Mouse (Mus musculus) embryonic facial prominence, embryonic 15.5 days (tissue): ENCODE results near the gene Atp11c. TPM values are rescaled to one million over a fixed set of nuclear protein-coding genes. Genes with fewer than 3 reads are reported as not detected.

Source experiments
- ATAC-seq: fragments of 200-750 bp; cut with Nextera tagmentation; 2 replicates; pipeline ENCODE4 v1.8.0; 2017; ENCODE audit warnings: low read depth, moderate TSS enrichment; ENCODE audit not compliant: insufficient number of reproducible peaks, low FRiP score, low TSS enrichment
- H3K27ac ChIP-seq: fragments of 300-500 bp; sonication (generic); replicated peaks from 2 replicates; pipeline ENCODE4 v1.5.1; 2015; ENCODE audit warnings: mild to moderate bottlenecking, inconsistent platforms
- H3K27me3 ChIP-seq: fragments of 300-500 bp; sonication (generic); 2 replicates; pipeline ENCODE4 v1.6.1; 2015; ENCODE audit warnings: inconsistent platforms
- H3K36me3 ChIP-seq: fragments of 300-500 bp; sonication (generic); 2 replicates; pipeline ENCODE4 v1.6.1; 2015; ENCODE audit warnings: mild to moderate bottlenecking, inconsistent platforms
- H3K4me1 ChIP-seq: fragments of 300-500 bp; sonication (generic); 2 replicates; pipeline ENCODE4 v1.6.1; 2015; ENCODE audit warnings: inconsistent platforms
- H3K4me2 ChIP-seq: fragments of 300-500 bp; sonication (generic); replicated peaks from 2 replicates; pipeline ENCODE4 v1.6.1; 2015; ENCODE audit warnings: mild to moderate bottlenecking, inconsistent platforms
- H3K4me3 ChIP-seq: fragments of 300-500 bp; sonication (generic); replicated peaks from 2 replicates; pipeline ENCODE4 v1.5.1; 2015; ENCODE audit warnings: mild to moderate bottlenecking, inconsistent platforms
- H3K9ac ChIP-seq: fragments of 300-500 bp; sonication (generic); 2 replicates; pipeline ENCODE4 v1.6.1; 2015; ENCODE audit warnings: inconsistent platforms
- H3K9me3 ChIP-seq: fragments of 300-500 bp; sonication (generic); replicated peaks from 2 replicates; pipeline ENCODE4 v1.6.1; 2016; ENCODE audit warnings: inconsistent platforms
- WGBS: fragments of 180-500 bp; shearing (Covaris S2); methylation state at CpG from one replicate; pipeline ENCODE4 v1.1.7; 2015; 5-methylcytosine and 5-hydroxymethylcytosine counted together
- polyA plus RNA-seq: library from polyadenylated mRNA; unstranded; fragments of >200 nt; fragmentation: Nextera tagmentation; extraction: Ambion mirVana; gene quantifications from 2 replicates; pipeline ENCODE4 v1.2.1, GENCODE M21; 2015

Gene Atp11c
- polyA plus RNA-seq, 1 experiment from 2014 or later = 6.3 TPM

DNA sequence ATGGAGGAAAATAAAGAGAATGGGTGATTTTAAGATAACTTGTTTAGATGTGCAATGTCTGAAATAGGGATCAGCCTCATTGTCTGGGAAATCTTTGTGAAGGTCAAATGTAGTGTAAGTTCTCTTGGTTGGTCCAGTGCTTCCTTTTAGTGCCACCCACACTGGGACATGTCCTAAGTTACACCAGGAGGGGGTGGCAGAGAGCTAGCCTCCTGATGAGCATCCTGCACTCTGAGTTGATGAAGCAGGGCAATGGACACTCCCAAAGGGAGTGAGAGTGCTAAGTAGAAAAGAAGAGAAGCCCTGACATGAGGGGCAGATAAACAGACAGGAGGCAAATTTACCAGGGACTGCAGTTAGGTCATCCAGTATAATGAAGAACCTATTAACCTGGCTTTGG, 88.5 kb downstream of the Atp11c start:
- Histone ChIP-seq H3K9ac (no peak overlapping the region), H3K4me2 (no peak overlapping the region), H3K36me3 (no peaks in the 10 kb centered on the region)

GRCm38 (mm10) chrX:60497750-60498149, 94.7 kb downstream of the Atp11c start:
- H3K9ac ChIP-seq = no peak overlapping the region
- ATAC-seq = no peak
- H3K4me3 ChIP-seq = no peak overlapping the region
- H3K4me2 ChIP-seq = no peak overlapping the region
- H3K9me3 ChIP-seq = no peaks in the 10 kb centered on the region
- 61% methylated on average over 1 of the region's 1 CpGs for WGBS
- no peaks in the 10 kb centered on the region for H3K36me3 ChIP-seq
- no peak overlapping the region for H3K27ac ChIP-seq
- H3K4me1 ChIP-seq = no peaks in the 10 kb centered on the region
- H3K27me3 ChIP-seq = no peaks in the 10 kb centered on the region

More for the DNA sequence above, 88.5 kb downstream of the Atp11c start:
- H3K4me1 ChIP-seq = no peaks in the 10 kb centered on the region
- H3K27me3 ChIP-seq = no peaks in the 10 kb centered on the region
- no peak overlapping the region for H3K27ac ChIP-seq
- no peak overlapping the region for H3K4me3 ChIP-seq
- H3K9me3 ChIP-seq = no peaks in the 10 kb centered on the region
- no peak for ATAC-seq

GRCm38 (mm10) chrX:60495308-60495707, 97.2 kb downstream of the Atp11c start:
- Histone ChIP-seq H3K4me3 (no peak overlapping the region), H3K9ac (no peak overlapping the region), H3K4me2 (no peak overlapping the region), H3K27me3 (no peaks in the 10 kb centered on the region), H3K27ac (no peak overlapping the region), H3K36me3 (no peaks in the 10 kb centered on the region), H3K9me3 (no peaks in the 10 kb centered on the region), H3K4me1 (no peaks in the 10 kb centered on the region)
- no peak for ATAC-seq

GRCm38 (mm10) chrX:60463786-60464185, 128.7 kb downstream of the Atp11c start:
- H3K9ac ChIP-seq = no peak overlapping the region
- no peak for ATAC-seq
- H3K36me3 ChIP-seq = no peaks in the 10 kb centered on the region
- no peaks in the 10 kb centered on the region for H3K27me3 ChIP-seq
- H3K4me3 ChIP-seq = no peak overlapping the region
- H3K27ac ChIP-seq = no peak overlapping the region
- H3K9me3 ChIP-seq = no peaks in the 10 kb centered on the region
- no peak overlapping the region for H3K4me2 ChIP-seq
- WGBS = 13% methylated on average over 2 of the region's 2 CpGs
- H3K4me1 ChIP-seq = no peaks in the 10 kb centered on the region

DNA sequence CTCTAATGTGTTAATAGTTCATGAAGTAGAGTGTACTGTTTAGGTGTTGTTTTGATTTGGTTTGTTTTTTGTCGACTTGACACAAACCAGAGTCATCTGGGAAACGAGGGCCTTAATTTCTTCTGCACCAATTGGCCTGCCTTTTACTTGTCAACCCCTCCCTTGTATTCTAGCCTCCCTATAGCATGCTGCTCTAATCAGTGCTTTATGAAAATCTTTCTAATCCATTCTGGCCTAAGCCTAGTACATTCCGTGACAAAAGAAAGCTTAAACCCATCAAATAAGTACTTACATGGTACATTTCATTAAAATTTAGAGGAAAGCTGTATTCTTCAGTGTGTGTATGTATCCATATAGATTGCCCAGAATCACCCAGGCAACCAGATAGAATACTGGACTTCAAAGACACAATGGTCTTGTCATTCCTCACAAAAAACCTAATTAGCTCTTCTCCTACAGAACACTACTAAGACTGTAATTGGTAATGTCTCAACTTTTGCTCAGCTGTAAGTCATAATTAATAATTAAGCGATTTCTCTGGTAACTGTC, 177.9 kb downstream of the Atp11c start:
- no peak for ATAC-seq
- WGBS = 59% methylated on average over 4 of the region's 4 CpGs
- no peak overlapping the region for H3K4me3 ChIP-seq
- no peak overlapping the region for H3K27ac ChIP-seq
- no peaks in the 10 kb centered on the region for H3K27me3 ChIP-seq
- no peak overlapping the region for H3K4me2 ChIP-seq
- H3K9ac ChIP-seq = no peak overlapping the region
- no peaks in the 10 kb centered on the region for H3K36me3 ChIP-seq
- H3K4me1 ChIP-seq = no peaks in the 10 kb centered on the region
- no peaks in the 10 kb centered on the region for H3K9me3 ChIP-seq

DNA sequence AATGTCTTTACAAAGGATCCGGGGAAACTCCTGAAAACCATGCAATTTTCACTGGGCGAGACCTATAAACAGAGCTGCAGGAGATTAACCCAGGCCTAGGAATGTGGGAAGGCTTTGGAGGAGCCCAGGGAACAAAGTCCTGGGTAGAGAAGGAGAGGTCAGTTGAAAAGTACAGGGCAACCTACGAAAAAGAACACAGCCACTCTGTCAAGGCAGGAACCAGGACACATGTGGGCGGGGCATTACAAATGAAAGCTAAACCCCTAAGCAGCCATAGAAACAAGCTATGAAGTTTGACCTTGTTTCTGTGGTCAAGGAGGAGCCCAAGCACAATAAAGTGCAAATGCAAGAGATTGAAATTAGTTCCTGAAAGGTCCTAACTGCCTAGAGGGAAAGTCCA, 186.8 kb downstream of the Atp11c start:
- H3K4me3 ChIP-seq = no peak overlapping the region
- no peaks in the 10 kb centered on the region for H3K9me3 ChIP-seq
- no peaks in the 10 kb centered on the region for H3K4me1 ChIP-seq
- H3K4me2 ChIP-seq = no peak overlapping the region
- H3K27me3 ChIP-seq = no peaks in the 10 kb centered on the region
- 68% methylated on average over 4 of the region's 4 CpGs for WGBS
- no peaks in the 10 kb centered on the region for H3K36me3 ChIP-seq
- no peak for ATAC-seq
- no peak overlapping the region for H3K9ac ChIP-seq
- no peak overlapping the region for H3K27ac ChIP-seq

GRCm38 (mm10) chrX:60404668-60405044, 187.8 kb downstream of the Atp11c start:
- Histone ChIP-seq H3K36me3 (no peaks in the 10 kb centered on the region), H3K4me2 (peak overlapping the region; percentile 27), H3K27ac (peak overlapping the region; percentile 93), H3K4me3 (peak overlapping the region; percentile 61), H3K9me3 (no peaks in the 10 kb centered on the region), H3K9ac (peak overlapping the region; percentile 53), H3K27me3 (no peaks in the 10 kb centered on the region), H3K4me1 (no peaks in the 10 kb centered on the region)
- ATAC-seq = peak; percentile 93
- WGBS = 10% methylated on average over 16 of the region's 17 CpGs

DNA sequence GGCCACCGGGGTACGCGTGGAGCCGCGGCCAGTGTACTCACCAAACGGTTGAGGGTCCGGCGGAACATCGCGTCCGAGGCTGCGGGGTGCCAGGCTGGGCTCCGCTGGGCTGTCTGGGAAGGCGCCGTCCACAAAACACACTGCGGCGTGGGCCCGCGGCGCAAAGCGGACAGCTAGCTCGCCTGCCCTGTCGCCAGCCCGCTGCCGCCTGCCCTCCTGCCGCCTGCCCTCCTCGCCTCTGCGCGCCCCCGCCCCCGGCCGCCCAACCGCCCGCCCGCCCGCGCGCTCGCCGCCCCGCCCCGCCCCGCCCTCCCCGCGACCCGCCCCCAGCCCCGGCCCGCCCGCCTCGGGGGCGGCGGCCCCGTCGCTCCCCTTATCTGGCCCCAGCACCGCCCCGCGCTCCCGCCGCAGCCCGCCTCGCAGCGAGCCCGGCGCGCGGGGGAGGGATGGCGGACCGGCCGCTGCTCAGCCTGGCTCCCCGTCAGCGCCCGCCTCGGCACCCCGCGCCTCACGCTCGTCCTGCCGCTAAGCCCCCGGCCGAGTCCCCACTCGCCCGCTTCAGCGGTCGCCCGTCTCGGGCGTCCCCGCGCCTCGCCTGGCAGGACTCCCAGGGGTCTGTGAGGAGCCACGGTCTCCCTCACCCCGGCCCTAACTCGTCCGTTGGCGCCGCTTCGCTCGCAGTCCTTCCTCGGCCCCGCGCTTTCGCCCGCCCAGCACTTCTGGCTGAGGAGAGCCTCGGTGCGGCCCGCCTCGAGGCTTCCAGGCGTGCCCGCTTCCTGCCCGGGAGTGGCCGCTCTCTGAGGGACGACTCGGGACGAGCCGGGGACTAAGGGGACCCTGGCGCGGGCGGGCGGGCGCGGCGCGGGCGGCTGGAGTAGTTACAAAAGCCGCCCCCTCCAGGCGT, 188.5 kb downstream of the Atp11c start:
- peak overlapping the region; percentile 61 for H3K4me3 ChIP-seq

DNA sequence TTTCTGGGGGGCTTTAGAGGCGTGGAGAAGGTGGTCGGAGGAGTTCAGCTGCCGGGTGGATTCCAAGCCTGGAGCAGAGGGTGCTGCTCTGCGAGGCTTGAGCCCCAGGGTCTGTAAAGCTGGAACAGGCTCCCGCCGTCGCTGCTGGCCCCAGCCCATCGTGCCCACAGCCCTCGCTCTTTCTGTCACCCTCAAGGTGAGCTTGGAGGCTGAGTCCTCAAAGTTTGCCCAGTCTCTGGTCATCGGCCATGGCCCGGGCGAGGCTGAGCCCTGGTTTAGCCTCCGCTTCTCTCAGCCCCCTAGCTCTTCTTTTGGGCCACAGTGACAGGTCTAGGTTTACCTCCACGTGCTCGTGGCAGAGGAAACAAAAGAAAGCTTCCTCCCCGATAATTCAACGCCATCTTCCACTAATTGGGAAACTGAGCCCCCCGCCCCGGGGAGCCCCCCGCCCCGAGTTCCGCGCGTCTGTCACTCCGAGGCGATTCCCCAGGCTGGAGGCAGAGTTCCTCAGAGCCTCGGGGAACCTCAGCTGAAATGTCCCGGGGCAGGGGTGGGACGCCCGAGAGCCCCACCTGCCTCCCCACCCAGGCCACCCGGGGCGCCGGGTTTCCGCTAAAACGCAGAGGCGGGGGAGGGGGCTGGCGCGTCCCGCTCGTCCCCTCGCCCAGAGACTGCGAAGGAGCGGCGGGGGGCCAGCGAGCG, 189.3 kb downstream of the Atp11c start:
- Histone ChIP-seq H3K36me3 (no peaks in the 10 kb centered on the region), H3K4me2 (peak overlapping the region; percentile 63), H3K9me3 (no peaks in the 10 kb centered on the region), H3K4me1 (no peaks in the 10 kb centered on the region), H3K27ac (0 out of 2 replicates have a peak overlapping the region, but pooled peaks have one; percentile 34), H3K9ac (peak overlapping the region; percentile 44), H3K27me3 (no peaks in the 10 kb centered on the region), H3K4me3 (peak overlapping the region; percentile 61)
- peak; percentile 30; the same call in 1 of the 2 replicates for ATAC-seq
- 20% methylated on average over 42 of the region's 46 CpGs for WGBS

More for the DNA sequence above, 188.5 kb downstream of the Atp11c start:
- no peaks in the 10 kb centered on the region for H3K4me1 ChIP-seq
- H3K27me3 ChIP-seq = no peaks in the 10 kb centered on the region
- no peaks in the 10 kb centered on the region for H3K9me3 ChIP-seq
- peak overlapping the region; percentile 63 for H3K4me2 ChIP-seq
- H3K27ac ChIP-seq = peak overlapping the region; percentile 93
- WGBS = 20% methylated on average over 99 of the region's 126 CpGs
- H3K9ac ChIP-seq = peak overlapping the region; percentile 53
- H3K36me3 ChIP-seq = no peaks in the 10 kb centered on the region
- peak; percentile 89 for ATAC-seq

- ATAC-seq = no peak
- H3K4me1 ChIP-seq = no peaks in the 10 kb centered on the region
- no peak overlapping the region for H3K4me2 ChIP-seq
- no peaks in the 10 kb centered on the region for H3K9me3 ChIP-seq
- WGBS = 73% methylated on average over 4 of the region's 4 CpGs
- H3K27ac ChIP-seq = no peak overlapping the region
- no peak overlapping the region for H3K4me3 ChIP-seq
- H3K9ac ChIP-seq = no peak overlapping the region
- H3K36me3 ChIP-seq = no peaks in the 10 kb centered on the region
- H3K27me3 ChIP-seq = no peaks in the 10 kb centered on the region
Measured at GRCm38 (mm10) chrX:60394292-60394691, 198.2 kb downstream of the Atp11c start.

DNA sequence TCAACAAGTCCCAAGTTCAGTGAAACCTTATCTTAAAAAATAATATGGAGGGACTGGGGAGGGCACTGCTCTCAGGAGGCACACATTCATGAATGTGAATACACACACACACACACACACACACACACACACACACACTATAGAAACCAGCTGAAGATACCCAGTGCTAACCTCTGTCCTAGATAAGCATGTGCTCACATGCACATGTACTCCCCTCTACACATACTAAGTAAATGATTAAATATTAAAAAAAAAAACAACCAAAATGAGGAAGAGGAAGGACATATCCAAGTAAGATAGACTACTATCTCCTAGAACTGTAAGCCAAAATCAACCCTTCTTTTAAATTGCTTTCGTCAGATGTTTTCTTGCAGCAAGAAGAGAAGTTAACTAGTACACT, 205.6 kb downstream of the Atp11c start:
- no peak overlapping the region for H3K4me2 ChIP-seq
- H3K4me1 ChIP-seq = no peaks in the 10 kb centered on the region
- no peaks in the 10 kb centered on the region for H3K27me3 ChIP-seq
- 91% methylated on average over 1 of the region's 1 CpGs for WGBS
- no peak overlapping the region for H3K4me3 ChIP-seq
- H3K9ac ChIP-seq = no peak overlapping the region
- no peak for ATAC-seq
- H3K36me3 ChIP-seq = no peaks in the 10 kb centered on the region
- no peaks in the 10 kb centered on the region for H3K9me3 ChIP-seq
- no peak overlapping the region for H3K27ac ChIP-seq
